Mouse (Mus musculus) spleen, postnatal 10 days (tissue): ENCODE measurements around the gene Sord.

Experiments used
- DNase-seq, 2 experiments: peaks; one replicate each; pipeline ENCODE4 v3.0.0; 2021 to 2022; ENCODE audit warnings: low spot score in 2 of 2

Sord gene

GRCm38 (mm10) chr2:122240735-122241134 lies 6.2 kb downstream of the Sord start:
- DNase-seq: no peak

GRCm38 (mm10) chr2:122241226-122241625 lies 6.7 kb downstream of the Sord start:
- DNase-seq: no peak

DNA sequence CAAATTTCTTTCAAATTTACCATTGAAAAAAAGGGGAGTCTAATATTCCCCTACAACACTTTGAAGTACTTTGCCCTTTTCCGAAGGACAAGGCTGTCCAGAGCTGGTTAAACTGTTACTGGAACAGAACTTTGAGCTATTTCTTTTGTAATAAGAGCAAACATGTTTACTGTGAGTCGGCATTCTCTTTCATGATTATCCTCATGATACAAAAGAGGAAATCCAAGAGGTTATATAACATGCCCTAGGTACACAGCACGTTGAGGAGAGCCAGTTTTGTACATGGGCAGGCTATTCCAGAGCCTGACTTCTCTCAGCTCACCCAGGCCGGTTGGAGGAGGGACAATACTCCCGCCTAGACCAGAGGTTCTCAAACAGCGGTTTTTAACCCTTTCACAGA lies 7.4 kb downstream of the Sord start:
- no peak for DNase-seq

GRCm38 (mm10) chr2:122243671-122244131 lies 9.2 kb downstream of the Sord start:
- DNase-seq: peak; percentile 68 to 81

- no peak for DNase-seq
These were observed 13.2 kb downstream of the Sord start for GRCm38 (mm10) chr2:122247786-122248185.

DNA sequence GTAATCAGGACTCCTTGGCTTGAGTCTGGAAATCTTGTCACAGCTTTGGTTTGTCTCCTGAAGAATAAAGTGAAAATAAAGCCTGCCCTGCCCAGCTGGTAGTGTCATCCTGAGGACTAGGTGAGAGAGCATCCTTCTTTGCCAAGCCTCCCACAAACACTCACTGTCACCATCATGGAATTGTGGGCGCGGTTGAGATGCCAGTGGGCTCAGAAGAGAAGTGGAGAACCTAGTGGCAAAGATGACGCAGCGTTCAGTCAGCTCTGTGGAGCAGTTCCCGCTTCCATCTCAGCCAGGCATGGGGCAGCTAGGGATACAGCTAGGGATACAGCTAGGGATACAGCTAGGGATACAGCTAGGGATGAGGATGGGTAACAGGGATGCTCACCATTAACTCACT lies 21.4 kb downstream of the Sord start:
- DNase-seq: no peak

DNA sequence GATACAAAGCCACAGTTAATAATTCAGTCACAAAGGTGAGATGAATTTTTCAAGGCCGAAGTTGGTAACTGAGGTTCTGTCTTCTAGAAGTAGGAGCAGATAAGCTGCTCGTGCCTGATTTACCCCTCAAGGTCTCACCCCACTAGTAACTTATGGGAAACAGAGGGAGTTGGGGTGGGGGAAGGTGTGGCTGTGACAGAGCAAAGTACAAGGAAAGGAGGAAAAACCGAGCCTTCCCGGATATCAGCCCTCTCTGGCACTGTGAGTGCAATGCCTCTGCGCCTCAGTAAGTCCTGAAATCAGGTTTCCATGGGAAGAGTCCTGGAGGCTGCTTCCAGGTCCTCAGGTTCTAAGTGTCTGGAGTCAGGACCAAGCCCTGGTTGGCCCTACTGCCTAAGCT lies 26.2 kb downstream of the Sord start:
- no peak for DNase-seq

DNA sequence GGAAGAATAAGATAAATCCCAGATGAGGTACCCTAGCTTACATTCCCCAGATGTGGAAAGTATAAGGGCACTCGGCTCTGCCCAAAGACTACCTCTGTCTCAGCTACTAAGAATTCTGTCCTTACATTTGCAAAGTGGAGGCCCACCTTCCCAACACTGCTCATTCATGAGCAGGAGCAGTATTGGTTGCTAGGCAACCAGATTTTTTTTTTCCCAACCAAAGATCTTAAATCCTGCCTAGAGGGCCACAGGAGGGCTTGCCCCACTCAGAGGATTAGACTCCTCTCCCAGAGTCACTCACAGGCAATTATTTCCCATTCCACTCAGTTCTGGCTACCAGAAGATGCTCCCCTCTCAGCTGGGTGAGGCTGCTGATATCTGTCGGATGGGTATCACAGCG lies 30.1 kb downstream of the Sord start:
- DNase-seq: no peak

DNA sequence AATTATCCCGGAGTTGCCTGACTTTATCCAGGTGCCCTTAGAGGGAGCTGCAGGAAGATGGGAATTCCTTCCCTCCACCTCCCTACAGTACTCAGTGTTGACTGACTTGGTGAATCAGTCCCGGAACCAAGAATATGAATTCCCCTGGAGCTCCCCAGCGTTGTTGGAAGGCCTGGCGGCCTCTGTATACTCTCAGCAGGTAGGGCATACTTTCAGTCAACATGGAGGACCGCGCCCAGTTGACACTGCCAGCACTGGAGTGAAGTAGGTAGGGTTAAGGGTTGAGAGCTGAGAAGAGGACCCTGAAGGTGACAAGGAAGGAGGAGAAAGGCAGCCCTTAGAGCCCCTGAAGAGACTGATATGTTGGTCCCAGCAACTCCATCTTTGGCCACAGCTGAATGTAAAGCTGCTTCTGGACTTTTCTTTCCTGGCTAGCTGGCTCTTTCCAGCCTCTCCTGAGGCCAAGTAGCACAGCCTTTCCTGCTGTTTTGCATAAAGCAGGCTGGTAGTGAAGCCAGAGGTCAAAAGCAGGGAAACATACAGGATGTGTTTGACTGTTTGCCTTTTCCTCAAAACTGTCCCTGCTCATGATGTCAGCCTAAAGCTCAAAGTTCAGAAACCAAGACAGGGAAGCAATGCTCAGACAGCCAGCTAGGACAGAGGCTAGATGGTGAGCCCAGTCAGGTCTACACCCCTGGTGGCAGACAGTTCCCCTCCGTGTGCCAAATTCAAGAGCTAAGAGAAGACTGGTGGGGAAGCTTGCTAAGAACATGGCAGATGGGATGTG lies 32.1 kb downstream of the Sord start:
- no peak for DNase-seq

DNA sequence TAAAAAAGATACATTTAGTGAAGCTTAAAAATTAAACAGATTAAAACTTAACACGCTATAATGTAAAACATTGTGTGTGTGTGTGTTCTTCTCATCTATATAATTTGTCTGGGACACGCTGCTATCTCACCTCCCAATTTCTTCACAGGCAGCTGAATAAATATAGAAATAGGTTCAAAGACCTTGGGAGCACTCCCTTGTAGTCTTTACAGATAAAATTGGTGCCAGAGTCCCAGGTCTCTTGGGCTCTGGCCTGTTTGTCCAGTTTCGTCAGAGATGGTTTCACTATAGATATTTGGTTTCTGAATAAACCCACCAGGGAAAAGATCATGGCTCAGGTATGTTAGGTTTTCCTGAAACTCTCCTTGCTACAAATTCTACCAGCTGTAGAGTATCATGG lies 44.2 kb downstream of the Sord start:
- no peak for DNase-seq

DNA sequence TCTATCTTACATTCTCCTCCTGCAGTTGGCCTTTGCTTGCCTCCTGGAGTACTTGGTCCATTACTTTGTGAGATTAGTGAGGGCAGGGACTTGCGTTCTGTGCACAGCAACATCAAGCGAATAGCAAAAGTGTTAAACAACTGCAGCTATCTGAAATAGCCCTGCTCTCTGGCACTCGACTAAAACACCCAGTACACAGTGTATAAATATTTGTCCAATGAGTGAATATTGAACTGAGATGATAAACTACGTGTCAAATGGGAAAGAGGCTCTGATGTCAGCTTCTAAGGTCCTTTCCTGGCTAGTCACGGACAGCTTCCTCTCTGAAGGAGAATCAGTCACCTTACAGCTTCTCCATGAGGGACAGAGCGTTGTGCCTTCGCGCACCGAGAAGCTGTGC lies 49.5 kb downstream of the Sord start:
- DNase-seq: no peak

- no peak for DNase-seq
These were observed 51.6 kb downstream of the Sord start for GRCm38 (mm10) chr2:122286137-122286536.

GRCm38 (mm10) chr2:122294916-122295315 lies 60.4 kb downstream of the Sord start:
- DNase-seq: no peak

- DNase-seq: no peak
These were observed 62.9 kb downstream of the Sord start for GRCm38 (mm10) chr2:122297271-122298095.

GRCm38 (mm10) chr2:122298096-122298499 lies 63.5 kb downstream of the Sord start, which contains the start of gene Duox2:
TSS of gene Duox2 (minus strand) at chr2:122298449.
- DNase-seq: no peak

- peak in 1 of 2 experiments; percentile 27 for DNase-seq
These were observed 64.3 kb downstream of the Sord start, which contains the start of gene Duoxa2 for GRCm38 (mm10) chr2:122298596-122299490. TSS of gene Duoxa2 (plus strand) at chr2:122298900.

GRCm38 (mm10) chr2:122299911-122300655 lies 65.5 kb downstream of the Sord start:
- no peak for DNase-seq

GRCm38 (mm10) chr2:122300656-122301020 lies 66.1 kb downstream of the Sord start:
- no peak for DNase-seq

DNA sequence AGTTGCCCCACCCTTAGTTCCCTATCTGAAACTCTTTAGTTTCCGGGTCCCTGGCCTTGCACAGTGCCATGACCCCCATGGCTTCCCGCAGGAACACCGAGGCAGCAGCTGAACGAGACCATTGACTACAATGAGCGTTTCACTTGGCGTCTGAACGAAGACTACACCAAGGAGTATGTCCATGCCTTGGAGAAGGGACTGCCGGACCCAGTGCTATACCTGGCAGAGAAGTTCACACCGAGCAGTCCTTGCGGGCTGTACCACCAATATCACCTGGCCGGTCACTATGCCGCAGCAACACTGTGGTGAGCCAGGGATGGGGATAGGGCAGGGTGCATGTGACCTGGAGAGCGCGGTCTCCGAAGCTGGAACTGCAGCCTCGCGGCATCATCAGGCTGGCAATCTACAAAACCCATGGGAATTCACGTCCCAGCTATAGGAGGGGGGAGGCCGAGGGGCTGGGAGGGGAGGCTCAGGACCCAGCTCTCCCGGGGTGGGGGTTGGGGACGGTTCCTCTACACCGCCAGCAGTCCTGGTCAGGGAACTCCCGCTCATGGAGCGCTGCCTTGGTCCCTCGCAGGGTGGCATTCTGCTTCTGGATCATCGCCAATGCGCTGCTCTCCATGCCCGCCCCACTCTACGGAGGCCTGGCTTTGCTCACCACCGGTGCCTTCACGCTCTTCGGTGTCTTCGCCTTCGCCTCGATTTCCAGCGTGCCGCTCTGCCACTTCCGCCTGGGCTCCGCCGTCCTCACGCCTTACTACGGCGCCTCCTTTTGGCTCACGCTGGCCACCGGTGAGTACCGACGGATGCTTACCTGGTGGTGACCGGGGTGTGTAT lies 66.8 kb downstream of the Sord start:
- peak in 1 of 2 experiments; percentile 32 for DNase-seq

DNA sequence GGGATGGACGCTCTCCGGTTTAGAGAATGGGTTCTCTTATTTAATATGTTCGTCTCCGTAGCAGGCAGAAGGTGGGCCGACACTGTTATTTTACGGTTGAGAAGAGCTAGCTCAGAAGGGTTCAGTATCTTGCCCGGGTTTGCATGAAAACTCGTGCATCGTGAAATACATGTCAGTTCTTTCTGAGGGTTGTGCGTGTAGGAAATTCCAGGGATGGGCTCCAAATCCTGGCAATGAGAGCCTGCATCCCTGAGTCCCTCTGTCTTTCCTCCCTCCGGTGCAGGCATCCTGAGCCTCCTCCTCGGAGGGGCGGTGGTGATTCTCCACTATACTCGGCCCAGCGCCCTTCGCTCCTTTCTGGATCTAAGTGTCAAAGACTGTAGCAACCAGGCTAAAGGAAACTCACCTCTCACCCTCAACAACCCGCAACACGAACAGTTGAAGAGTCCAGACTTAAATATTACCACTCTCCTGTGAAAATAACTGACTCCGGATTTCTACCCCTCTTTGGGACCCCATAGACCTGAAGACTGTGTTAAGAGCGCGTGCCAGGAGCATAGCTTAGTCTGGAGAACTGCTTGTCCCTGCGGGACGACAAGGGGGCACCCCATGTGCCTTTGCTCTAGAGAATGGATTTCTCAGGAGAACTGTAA lies 67.5 kb downstream of the Sord start:
- no peak for DNase-seq
